In genomic region chr12:100280972-100281794, GRCm38 (mm10) we compare ENCODE assay signal across 8 mouse cellular contexts.
DNase-seq lines count a peak whose midpoint lies in the region; ATAC-seq and TF ChIP-seq lines count a peak whose summit lies in the region.

No protein-coding gene starts in this region.

- H3K27ac ChIP-seq in forebrain, embryonic 15.5 days (replicated peaks), result peak overlapping the region; percentile 74
- H3K27ac ChIP-seq in lung, embryonic 14.5 days (ENCODE audit: low read depth), result peak overlapping the region; percentile 93

- no peak overlapping the region for H3K9ac ChIP-seq in forebrain, embryonic 15.5 days (replicated peaks)
- H3K9ac ChIP-seq in lung, embryonic 14.5 days, result no peak overlapping the region

- no peak overlapping the region for H3K4me2 ChIP-seq in forebrain, embryonic 15.5 days (replicated peaks)
- H3K4me2 ChIP-seq in lung, embryonic 14.5 days, result no peak overlapping the region

- no peaks in the 10 kb centered on the region for H3K27me3 ChIP-seq in forebrain, embryonic 15.5 days
- H3K27me3 ChIP-seq in lung, embryonic 14.5 days (ENCODE audit: insufficient read depth, low read length), result no peaks in the 10 kb centered on the region

- DNase-seq in cerebellum, adult 11 months, result peak; percentile 25
- DNase-seq in cerebellum, adult 9-10 months, result no peak
- peak; percentile 89 for DNase-seq in kidney, adult 11 months
- no peak for DNase-seq in lung, embryonic 14.5 days
- no peak for DNase-seq in thymus, postnatal 14 days
- DNase-seq in frontal cortex, adult 2 months (ENCODE audit: extremely low spot score in 1 of 2, low spot score in 1 of 2), result no peak
- DNase-seq in right cerebral cortex, postnatal 36 days (ENCODE audit: low spot score in 2 of 2), result no peak

- peaks cover 41% of the 10 kb centered on the region for H3K4me1 ChIP-seq in forebrain, embryonic 15.5 days
- H3K4me1 ChIP-seq in lung, embryonic 14.5 days (ENCODE audit: insufficient read depth), result peaks cover 28% of the 10 kb centered on the region

- 84% methylated on average over 4 of the region's 4 CpGs for WGBS in forebrain, embryonic 15.5 days
- WGBS in lung, embryonic 14.5 days, result 64% methylated on average over 4 of the region's 4 CpGs

- no peaks in the 10 kb centered on the region for H3K9me3 ChIP-seq in forebrain, embryonic 15.5 days
- no peaks in the 10 kb centered on the region for H3K9me3 ChIP-seq in lung, embryonic 14.5 days (ENCODE audit: low read depth, low read length)

- TF ChIP-seq CTCF in lung, embryonic 14.5 days (IDR thresholded peaks at IDR 0.05; ENCODE audit: low read depth), result no peak

- H3K36me3 ChIP-seq in forebrain, embryonic 15.5 days, result no peaks in the 10 kb centered on the region
- H3K36me3 ChIP-seq in lung, embryonic 14.5 days (ENCODE audit: insufficient read depth), result no peaks in the 10 kb centered on the region

- no peak for ATAC-seq in forebrain, embryonic 15.5 days (replicated peaks)
- no peak for ATAC-seq in lung, embryonic 14.5 days (ENCODE audit: insufficient read depth)

- H3K4me3 ChIP-seq in forebrain, embryonic 15.5 days, result no peak overlapping the region
- no peak overlapping the region for H3K4me3 ChIP-seq in lung, embryonic 14.5 days (ENCODE audit: low read depth, low read length)

Comparison
In these comparisons a context has a peak if more than half of its experiments do, and no peak if none do; other contexts are left out.
1. DNase-seq: peak in cerebellum, adult 11 months (single experiment) and kidney, adult 11 months (single experiment); none in cerebellum, adult 9-10 months (single experiment), lung, embryonic 14.5 days (single experiment), thymus, postnatal 14 days (single experiment), frontal cortex, adult 2 months (0 of 2) and right cerebral cortex, postnatal 36 days (0 of 2).